Mouse (Mus musculus): ENCODE data around the gene Atp8b2. TPM values are rescaled to one million over a fixed set of nuclear protein-coding genes. Genes with fewer than 3 reads are reported as not detected.

Atp8b2 gene
- total and polyA plus RNA-seq, 3 experiments = 33.2 to 44.4 (median 35.8) TPM

GRCm38 (mm10) chr3:89908836-89909235, 54.5 kb downstream of the Atp8b2 start (continued):
- no peak for TF ChIP-seq CTCF (conservative IDR thresholded peaks at IDR 0.05 in 1 of 2, IDR thresholded peaks at IDR 0.05 in 1 of 2; ENCODE audit: low read depth in 2 of 2, low read length in 2 of 2)
- peak; percentile 77 for TF ChIP-seq IRF4 (IDR thresholded peaks at IDR 0.05; ENCODE audit: low read depth, low read length)
- TF ChIP-seq BHLHE40 (IDR thresholded peaks at IDR 0.05; ENCODE audit: low read depth, low read length) = peak; percentile 94
- TF ChIP-seq POLR2AphosphoS2 (IDR thresholded peaks at IDR 0.05; ENCODE audit: low read depth, low read length) = no peak
- TF ChIP-seq EP300 (IDR thresholded peaks at IDR 0.05; ENCODE audit: low read length) = peak; percentile 85
- TF ChIP-seq POLR2A (IDR thresholded peaks at IDR 0.05; ENCODE audit: low read depth, low read length) = 0 out of 2 replicates have a peak, but pooled peaks have one; percentile 21
- peak; percentile 40 for TF ChIP-seq ZNF384 (IDR thresholded peaks at IDR 0.05; ENCODE audit: low read depth, low read length)
- peak; percentile 63; the same call in 1 of the 2 replicates for TF ChIP-seq RCOR1 (conservative IDR thresholded peaks at IDR 0.05; ENCODE audit: low read depth, low read length)
- TF ChIP-seq SIN3A (IDR thresholded peaks at IDR 0.05; ENCODE audit: low read length) = no peak; the same call in 1 of the 2 replicates
- peak; percentile 78 for TF ChIP-seq MXI1 (IDR thresholded peaks at IDR 0.05; ENCODE audit: low read depth, low read length)
- TF ChIP-seq ZMIZ1 (IDR thresholded peaks at IDR 0.05; ENCODE audit: low read depth, low read length) = no peak
- TF ChIP-seq MYC (IDR thresholded peaks at IDR 0.05; ENCODE audit: low read depth, low read length) = peak; percentile 82
- TF ChIP-seq USF2 (conservative IDR thresholded peaks at IDR 0.05; ENCODE audit: low read depth, low read length) = no peak

- no peak overlapping the region for H3K4me3 ChIP-seq (replicated peaks in 1 of 3; ENCODE audit: low read depth in 2 of 3, low read length in 2 of 3, poor library complexity in 1 of 3)
- in situ Hi-C loops (cut with MboI; ENCODE audit: low pct_ligation_motif_present, low pct_unique_long_range_greater_than_20kb, low sequenced_read_pairs) (no loop called here), dilution Hi-C loops (cut with MboI; ENCODE audit: extremely low pct_ligation_motif_present, extremely low pct_unique_long_range_greater_than_20kb, low sequenced_read_pairs) (no loop called here)
- DNase-seq (ENCODE audit: extremely low read depth) = no peak
- peaks cover 9% of the 10 kb centered on the region for H3K27me3 ChIP-seq (replicated peaks)
- no peaks in the 10 kb centered on the region for H3K9me3 ChIP-seq (replicated peaks; ENCODE audit: low read length)
- TF ChIP-seq IRF4 (IDR thresholded peaks at IDR 0.05; ENCODE audit: low read depth, low read length) = peak; percentile 34; the same call in 1 of the 2 replicates
- no peak for TF ChIP-seq MAFK (IDR thresholded peaks at IDR 0.05; ENCODE audit: insufficient replicate concordance, low read length)
- TF ChIP-seq ELF1 (IDR thresholded peaks at IDR 0.05; ENCODE audit: low read depth, low read length) = 0 out of 2 replicates have a peak, but pooled peaks have one; percentile 29
- 0 out of 2 replicates have a peak, but pooled peaks have one; percentile 9 for TF ChIP-seq KAT2A (IDR thresholded peaks at IDR 0.05; ENCODE audit: insufficient replicate concordance, low read length)
- TF ChIP-seq CTCF (conservative IDR thresholded peaks at IDR 0.05 in 1 of 2, IDR thresholded peaks at IDR 0.05 in 1 of 2; ENCODE audit: low read depth in 2 of 2, low read length in 2 of 2) = no peak
- 0 out of 2 replicates have a peak, but pooled peaks have one; percentile 33 for TF ChIP-seq EP300 (IDR thresholded peaks at IDR 0.05; ENCODE audit: low read length)
- TF ChIP-seq MAX (IDR thresholded peaks at IDR 0.05; ENCODE audit: low read length) = peak; percentile 57; the same call in 1 of the 2 replicates
- H3K9ac ChIP-seq (ENCODE audit: insufficient read depth, low read depth) = no peak overlapping the region
- H3K27ac ChIP-seq (ENCODE audit: insufficient read depth, low read depth) = peak overlapping the region; percentile 84
- peak overlapping the region; percentile 31; the same call in 1 of the 2 replicates for H3K4me2 ChIP-seq (ENCODE audit: insufficient read depth, low read depth, poor library complexity, severe bottlenecking)
- H3K4me1 ChIP-seq (ENCODE audit: control insufficient read depth in 1 of 2, insufficient read depth in 2 of 2) = peaks cover 37 to 80% of the 10 kb centered on the region in 2 experiments
- peaks cover 5% of the 10 kb centered on the region; the same call in 1 of the 2 replicates for H3K79me2 ChIP-seq (replicated peaks; ENCODE audit: control insufficient read depth, extremely low read depth, insufficient read depth, poor library complexity, severe bottlenecking)
- peaks cover 2 to 3% of the 10 kb centered on the region in 2 experiments for H3K36me3 ChIP-seq (replicated peaks in 1 of 2; ENCODE audit: control insufficient read depth in 1 of 2, insufficient read depth in 1 of 2, low read length in 1 of 2)
These were observed 55.5 kb downstream of the Atp8b2 start for GRCm38 (mm10) chr3:89907846-89908245.

GRCm38 (mm10) chr3:89899511-89899908, 63.8 kb downstream of the Atp8b2 start:
- Histone ChIP-seq H3K36me3 (replicated peaks in 1 of 2; ENCODE audit: control insufficient read depth in 1 of 2, insufficient read depth in 1 of 2, low read length in 1 of 2) (peaks cover 3 to 9% of the 10 kb centered on the region in 2 experiments), H3K27ac (ENCODE audit: insufficient read depth, low read depth) (no peak overlapping the region), H3K4me2 (ENCODE audit: insufficient read depth, low read depth, poor library complexity, severe bottlenecking) (no peak overlapping the region), H3K4me3 (replicated peaks in 1 of 3; ENCODE audit: low read depth in 2 of 3, low read length in 2 of 3, poor library complexity in 1 of 3) (no peak overlapping the region), H3K79me2 (replicated peaks; ENCODE audit: control insufficient read depth, extremely low read depth, insufficient read depth, poor library complexity, severe bottlenecking) (peaks cover 5% of the 10 kb centered on the region; the same call in 1 of the 2 replicates), H3K4me1 (ENCODE audit: control insufficient read depth in 1 of 2, insufficient read depth in 2 of 2) (peaks cover 15 to 30% of the 10 kb centered on the region in 2 experiments), H3K9me3 (replicated peaks; ENCODE audit: low read length) (peaks cover 7% of the 10 kb centered on the region), H3K27me3 (replicated peaks) (no peaks in the 10 kb centered on the region), H3K9ac (ENCODE audit: insufficient read depth, low read depth) (no peak overlapping the region)
- dilution Hi-C loops (cut with MboI; ENCODE audit: extremely low pct_ligation_motif_present, extremely low pct_unique_long_range_greater_than_20kb, low sequenced_read_pairs) = no loop called here
- in situ Hi-C loops (cut with MboI; ENCODE audit: low pct_ligation_motif_present, low pct_unique_long_range_greater_than_20kb, low sequenced_read_pairs) = no loop called here
- TF ChIP-seq SMC3 (IDR thresholded peaks at IDR 0.05; ENCODE audit: low read depth, low read length) (no peak), CTCF (conservative IDR thresholded peaks at IDR 0.05 in 1 of 2, IDR thresholded peaks at IDR 0.05 in 1 of 2; ENCODE audit: low read depth in 2 of 2, low read length in 2 of 2) (no peak), ZNF384 (IDR thresholded peaks at IDR 0.05; ENCODE audit: low read depth, low read length) (no peak), E2F4 (IDR thresholded peaks at IDR 0.05; ENCODE audit: insufficient replicate concordance, low read depth, low read length) (no peak), BHLHE40 (IDR thresholded peaks at IDR 0.05; ENCODE audit: low read depth, low read length) (no peak), MEF2A (IDR thresholded peaks at IDR 0.05; ENCODE audit: borderline replicate concordance, low read depth, low read length) (no peak), JUN (IDR thresholded peaks at IDR 0.05; ENCODE audit: insufficient read depth, low read depth, low read length) (no peak), NRF1 (IDR thresholded peaks at IDR 0.05; ENCODE audit: low read depth, low read length) (no peak), KAT2A (IDR thresholded peaks at IDR 0.05; ENCODE audit: insufficient replicate concordance, low read length) (no peak), RCOR1 (conservative IDR thresholded peaks at IDR 0.05; ENCODE audit: low read depth, low read length) (no peak)
- DNase-seq (ENCODE audit: extremely low read depth) = no peak

Measured in CH12.LX (cell line).